Mouse (Mus musculus) hindlimb bud, embryonic 11.5 days (tissue): ENCODE data around the gene Wdr70.
"Not testable (repeated sequence)": the region's sequence is repeated elsewhere in the genome, so short reads cannot be mapped to it uniquely, and the experiment has no call there.

Experiments
- DNase-seq: peaks from one replicate; pipeline ENCODE4 v3.0.0-alpha.2; 2012; ENCODE audit warnings: low read depth, low spot score; ENCODE audit errors: extremely low spot score

The Wdr70 gene

DNA sequence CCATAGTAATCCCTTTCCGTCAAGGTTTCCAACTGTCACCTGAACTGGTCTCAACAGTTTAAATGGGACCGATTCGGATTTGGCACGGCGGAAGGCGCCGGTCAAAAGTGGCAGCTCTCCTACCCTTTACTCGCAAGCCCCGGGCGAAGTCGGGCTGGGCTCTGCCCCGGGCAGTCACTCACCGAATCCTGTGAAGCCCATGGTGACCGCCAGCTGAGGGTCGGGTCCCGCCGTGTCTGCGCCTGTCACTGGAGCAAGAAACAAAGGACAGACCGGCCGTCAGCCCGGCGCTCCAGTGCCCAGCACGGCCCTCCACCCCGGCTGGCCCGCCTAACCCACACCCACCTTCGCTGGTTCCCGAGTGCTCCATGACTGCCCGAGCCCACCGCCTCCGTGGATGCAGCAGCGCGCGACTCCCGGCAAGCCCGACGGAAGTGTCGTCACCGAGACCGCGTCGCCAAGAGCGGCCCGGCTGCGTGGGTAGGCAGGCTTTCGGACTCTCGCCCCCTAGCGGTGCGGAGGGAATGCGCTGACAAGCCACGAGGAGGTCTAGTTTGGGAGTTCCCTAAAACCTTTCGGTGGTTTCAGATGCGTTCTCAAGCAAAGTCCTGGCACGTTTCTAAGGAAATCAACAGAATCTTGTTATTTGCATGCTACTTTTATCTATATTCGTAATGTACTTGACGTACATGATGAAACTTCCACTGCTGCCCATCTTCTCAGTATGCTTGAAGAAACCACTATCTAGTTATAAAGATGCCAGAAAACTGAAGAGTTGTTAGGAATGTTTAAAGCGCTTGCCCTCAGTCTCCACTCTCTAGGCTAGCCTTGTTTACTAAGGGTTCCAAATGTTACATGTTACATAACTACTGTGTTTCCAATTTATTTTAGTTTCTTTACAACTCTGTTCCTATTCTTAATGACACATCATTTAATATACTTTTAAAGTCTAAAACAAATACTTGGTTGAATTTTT, at the start of gene Wdr70:
Wdr70 (minus strand) TSS at position 436 of the 976 bp plus-strand sequence.
- DNase-seq: peak; percentile 82

DNA sequence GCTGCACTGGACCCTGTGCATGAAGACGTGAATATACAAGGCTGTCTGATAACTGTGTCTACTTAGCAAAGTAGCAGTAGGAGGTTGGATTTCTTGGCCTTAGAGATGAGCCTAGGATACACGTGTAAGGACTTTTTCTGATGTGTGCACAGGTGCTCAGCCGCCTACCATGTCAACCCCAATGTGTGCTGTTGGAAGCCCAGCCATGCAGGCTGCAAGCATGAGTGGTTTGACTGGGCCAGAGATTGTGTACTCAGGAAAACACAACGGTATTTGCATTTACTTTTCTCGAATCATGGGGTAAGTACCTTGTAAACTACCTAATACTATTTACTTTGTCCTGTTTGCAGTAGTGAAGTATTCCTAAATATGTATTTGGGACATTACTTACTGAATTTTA, 36.6 kb upstream of the Wdr70 start:
- DNase-seq: no peak

DNA sequence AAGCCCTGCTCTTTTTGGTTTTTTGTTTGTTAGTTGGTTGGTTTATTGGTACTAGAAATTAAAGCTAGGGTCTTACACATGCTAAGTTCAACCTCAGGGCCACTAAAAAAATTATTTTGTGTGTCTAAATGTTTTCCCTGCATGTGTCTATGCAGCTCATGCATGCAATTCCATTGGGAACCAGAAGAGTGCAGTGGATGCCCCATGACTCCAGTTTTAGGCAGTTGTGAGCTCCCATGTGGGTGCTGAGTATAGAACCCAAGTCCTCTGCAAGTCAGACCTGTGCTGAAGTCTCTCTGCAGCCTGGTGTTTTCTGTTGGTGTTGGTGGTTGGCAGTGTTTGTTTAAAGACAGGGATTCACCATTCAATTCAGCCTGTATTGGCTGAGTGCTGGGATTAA, 32.8 kb upstream of the Wdr70 start:
- DNase-seq: no peak

DNA sequence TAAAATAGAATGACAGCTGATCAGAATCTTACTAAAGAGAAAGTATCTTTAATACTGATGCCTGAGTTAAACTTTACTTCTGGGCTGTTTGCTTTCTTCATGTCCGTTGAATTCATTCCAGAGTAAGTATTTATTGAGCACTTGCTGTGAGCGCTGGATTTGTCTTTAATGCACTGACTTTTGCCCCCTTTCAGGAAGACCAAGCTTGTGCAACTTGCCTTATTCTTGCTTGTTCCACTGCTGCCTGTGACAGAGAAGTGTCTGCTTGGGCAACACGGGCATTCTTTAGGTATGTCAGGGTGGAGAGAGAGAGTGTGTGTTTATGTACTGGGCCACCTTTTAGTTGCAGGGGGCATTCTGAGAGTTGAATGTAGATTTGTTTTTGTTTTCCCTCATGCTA, 32.3 kb upstream of the Wdr70 start:
- DNase-seq: no peak

DNA sequence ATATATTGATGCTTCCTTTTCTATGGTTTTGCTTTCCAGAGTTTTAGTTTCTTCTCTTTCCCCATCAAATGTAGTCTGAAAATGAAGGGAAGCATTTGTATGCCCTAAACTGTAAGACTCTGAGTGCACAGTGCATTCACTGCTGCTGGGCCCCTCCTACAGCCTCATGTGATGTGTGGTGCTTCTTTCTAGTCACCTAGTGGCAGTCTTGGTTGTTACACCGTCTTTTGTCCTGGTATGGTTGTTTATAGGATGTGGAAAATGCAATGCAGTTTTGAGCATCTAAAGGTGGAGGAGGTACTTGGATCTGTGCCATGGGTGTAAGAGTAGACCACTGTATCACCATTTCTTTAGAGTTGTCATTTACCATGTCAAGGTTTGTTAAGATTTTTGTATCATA, 30.3 kb upstream of the Wdr70 start:
- DNase-seq: no peak

DNA sequence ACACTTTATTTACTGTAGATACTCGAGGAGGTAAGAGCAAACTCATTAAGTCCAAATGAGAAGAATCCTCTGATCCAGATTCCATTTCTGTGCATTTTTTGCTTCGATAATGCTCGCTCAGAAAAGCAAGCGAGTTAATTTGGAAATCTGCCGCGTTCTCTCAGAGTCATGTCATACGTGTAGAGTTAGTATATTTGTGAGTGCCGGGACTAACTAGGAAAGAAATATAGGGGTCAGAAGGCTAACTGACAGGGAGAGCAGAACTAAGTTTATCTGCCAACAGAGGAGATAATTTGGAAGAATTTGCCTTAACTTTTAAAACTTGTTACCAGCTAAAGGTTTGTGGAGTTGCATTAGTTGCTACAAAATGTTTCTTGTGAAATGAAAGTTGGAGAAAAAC, 10.8 kb upstream of the Wdr70 start:
- DNase-seq: no peak

DNA sequence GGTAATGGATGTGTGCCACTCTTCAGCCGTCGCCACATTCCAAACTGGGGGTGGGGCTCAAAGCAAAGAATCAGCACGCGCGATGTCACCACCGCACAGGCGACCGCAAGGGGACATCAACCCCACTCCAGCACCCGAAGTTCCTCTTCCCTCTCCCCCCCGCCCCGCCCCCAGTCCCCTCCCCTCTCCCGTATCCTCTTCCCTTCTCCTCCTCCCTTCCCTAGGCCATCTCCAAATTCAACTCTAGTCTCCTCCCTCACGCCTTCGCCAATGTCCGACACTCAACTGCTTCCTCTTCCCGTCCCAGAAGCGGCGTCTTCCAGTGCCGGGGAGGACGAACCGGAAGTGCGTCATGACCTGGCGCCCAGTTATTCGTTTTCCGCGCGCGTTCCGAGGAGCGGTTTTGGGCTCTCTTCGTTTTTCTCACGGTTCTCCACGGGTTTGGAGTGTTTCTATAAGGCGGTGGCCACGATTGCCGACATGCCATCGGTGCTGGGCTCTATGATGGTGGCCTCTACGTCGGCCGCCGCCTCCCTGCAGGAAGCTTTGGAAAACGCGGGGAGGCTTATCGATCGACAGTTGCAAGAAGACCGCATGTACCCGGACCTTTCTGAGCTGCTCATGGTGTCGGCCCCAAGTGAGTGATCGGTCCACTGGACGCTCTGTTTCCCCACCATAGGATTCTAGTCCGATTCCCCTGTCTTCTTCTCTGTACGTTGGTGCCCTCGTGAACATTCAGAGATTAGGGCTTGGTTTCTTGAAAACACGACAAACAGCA, 10.1 kb upstream of the Wdr70 start, which contains the start of gene Nup155:
Nup155 (plus strand) TSS at position 308 of the 778 bp plus-strand sequence.
- peak; percentile 73 for DNase-seq

DNA sequence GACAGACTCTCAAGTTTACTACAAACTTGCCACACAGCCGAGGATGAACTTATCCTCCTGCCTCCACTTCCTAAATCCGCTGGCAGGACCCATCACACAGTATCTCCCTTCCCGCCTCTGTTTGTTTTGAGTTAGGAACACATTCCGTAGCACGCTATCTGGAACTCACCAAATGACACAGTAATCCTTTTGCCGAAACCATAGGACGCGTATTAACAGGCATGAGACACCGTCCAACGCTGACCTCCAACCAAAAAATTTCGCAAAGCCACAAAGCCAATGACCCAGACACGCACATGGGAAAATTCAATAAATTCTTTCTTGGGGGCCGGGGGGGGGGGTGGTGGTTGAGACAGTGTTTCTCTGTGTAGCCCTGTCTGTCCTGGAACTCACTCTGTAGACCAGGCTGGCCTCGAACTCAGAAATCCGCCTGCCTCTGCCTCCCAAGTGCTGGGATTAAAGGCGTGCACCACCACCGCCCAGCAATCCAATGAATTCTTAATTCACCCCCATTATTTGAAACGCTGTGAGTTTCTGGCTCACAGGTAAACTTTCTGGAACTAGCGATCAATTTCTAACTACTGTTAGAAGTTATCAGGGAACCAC, 9.5 kb upstream of the Wdr70 start:
- no peak for DNase-seq

DNA sequence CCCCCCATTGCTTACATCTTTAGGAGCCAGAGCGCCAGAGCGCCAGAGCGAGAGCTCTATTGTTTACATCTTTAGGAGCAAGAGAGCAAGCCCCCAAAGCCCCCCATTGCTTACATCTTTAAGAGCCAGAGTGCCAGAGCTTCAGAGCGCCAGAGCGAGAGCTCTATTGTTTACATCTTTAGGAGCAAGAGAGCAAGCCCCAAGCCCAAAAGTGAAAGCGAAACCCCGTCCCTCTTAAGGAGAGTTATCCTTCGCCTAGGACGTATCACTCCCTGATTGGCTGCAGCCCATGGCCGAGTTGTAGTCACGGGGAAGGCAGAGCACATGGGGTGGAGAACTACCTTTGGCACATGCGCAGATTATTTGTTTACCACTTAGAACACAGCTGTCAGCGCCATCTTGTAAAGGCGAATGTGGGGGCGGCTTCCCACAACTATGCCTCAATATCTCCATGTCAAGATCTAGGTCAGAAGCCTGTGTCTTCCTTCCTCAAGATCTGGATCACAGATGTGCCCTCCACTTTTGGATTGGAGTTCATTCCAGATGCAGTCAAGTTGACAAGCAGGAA, 3.0 kb upstream of the Wdr70 start:
- DNase-seq: not testable (repeated sequence)

DNA sequence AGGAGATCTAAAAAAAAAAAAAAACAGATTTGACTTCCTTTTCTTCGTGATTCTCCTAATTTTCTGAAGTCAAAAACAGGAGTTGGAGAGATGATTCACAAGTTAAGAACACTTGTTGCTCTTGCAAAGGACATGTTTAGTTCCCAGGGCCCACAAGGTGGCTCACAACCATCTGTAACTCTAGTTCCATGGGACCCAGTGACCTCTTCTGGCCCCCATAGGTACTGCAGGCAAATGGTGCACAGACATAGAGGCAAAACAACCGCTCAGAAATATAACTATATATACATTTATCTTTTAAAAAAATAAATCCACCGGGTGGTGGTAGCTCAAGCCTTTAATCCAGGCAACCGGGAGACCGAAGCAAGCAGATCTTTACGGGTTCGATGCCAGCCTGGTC, 1.2 kb downstream of the Wdr70 start:
- DNase-seq: no peak

DNA sequence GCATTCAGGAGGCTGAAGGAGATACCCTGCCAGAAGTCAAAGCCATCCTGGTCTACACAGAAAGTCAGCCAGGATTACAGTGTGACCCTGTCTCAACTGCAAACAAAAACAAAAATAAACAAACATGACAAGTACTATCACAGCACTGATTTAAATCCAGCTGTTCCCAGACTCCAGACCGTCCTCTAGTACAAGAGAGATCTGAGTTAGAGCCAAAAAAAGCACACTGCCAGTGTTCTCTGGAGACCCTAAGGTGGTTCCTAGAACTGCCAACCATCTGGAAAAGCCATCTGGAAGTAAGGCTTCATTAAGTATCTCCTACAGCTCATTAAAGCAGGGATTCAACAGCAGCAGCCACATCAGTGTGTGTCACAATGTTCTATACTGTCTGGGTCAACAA, 6.3 kb downstream of the Wdr70 start:
- not testable (repeated sequence) for DNase-seq

DNA sequence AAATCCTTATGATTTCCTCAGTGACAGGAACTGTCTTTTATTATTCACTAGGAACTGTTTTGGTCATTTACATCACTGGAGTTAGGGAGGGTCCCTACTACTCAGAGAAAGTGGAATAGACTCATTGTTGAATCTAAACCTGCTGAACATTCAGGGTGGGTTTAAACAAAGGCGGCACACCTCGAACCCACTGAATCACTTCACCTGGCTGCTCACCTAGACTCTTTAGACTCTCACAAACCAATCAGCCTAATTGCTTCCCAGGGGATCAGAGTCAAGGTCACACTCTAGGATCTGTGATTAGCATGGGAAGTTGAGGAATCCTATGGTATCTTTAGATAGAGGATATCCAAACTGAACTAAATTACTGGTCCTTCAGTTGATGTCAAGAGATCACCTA, 8.3 kb downstream of the Wdr70 start:
- DNase-seq: no peak

DNA sequence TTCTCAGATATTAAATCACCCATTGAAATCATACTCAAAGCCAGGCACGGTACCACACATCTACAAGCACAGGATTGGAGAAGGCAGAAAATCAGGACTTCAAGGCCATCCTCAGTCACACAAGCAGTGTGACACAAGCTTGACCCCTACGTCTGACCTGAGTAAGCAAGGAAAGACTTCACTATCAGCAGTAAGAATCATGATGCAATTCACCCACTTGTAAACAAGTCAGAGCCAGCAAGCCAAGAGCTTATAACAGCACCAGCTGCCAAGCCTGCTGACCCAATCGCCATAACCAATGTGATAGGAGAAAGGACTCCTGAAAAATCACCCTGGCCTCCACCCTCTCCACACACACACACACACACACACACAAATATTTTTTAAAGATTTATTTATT, 10.3 kb downstream of the Wdr70 start:
- DNase-seq: no peak

DNA sequence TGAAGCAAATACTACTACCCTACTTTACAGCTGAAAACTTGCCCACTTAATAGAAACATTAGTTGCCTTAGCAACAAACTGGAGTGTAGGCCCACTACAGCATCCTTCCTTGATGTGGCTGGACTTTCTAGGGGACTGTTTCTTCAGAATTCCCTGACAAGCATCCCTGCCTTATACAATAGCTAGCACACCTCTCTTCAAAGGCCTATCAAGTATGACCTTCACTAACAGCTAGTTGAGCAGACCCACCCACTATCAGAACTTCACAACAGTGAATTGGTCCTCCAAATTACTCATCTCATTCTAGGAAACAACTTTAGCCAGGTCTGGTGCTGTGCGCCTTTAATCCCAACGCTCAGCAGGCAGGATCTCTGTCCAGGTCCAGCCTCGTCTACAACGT, 11.7 kb downstream of the Wdr70 start:
- no peak for DNase-seq

DNA sequence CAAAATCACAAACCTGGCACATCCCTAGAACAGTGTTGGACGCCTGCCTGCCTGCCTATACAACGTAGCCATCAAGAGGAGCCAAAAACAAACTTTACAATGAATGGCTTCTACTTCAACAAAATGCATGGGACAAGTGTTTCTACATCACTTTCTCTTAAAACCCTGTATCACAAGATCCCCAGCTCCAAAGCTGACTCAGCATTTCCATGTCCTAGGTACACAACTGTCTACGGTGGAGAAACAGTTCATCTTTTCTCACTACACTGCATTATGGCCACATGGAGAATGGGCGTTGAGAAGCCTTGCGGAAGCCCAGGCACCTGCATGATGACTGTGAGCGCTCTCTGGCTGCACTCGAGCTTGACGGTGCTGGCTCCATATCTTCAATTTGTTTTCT, 16.9 kb downstream of the Wdr70 start:
- DNase-seq: no peak

DNA sequence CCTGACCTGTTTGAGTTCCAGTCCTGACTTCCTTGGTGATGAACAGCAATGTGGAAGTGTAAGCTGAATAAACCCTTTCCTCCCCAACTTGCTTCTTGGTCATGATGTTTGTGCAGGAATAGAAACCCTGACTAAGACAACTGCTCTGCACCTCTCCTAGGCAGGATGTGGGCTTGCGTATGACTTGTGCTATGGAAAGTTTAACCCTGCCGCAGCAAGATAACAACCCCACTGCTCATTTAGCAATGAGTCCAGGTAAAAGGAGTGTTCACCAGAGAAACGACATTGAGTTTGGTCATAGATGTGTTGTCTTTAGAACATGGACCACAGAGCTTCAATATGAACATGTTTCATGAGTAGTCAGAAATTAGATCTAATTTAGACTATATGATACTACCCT, 25.9 kb downstream of the Wdr70 start:
- not testable (repeated sequence) for DNase-seq

DNA sequence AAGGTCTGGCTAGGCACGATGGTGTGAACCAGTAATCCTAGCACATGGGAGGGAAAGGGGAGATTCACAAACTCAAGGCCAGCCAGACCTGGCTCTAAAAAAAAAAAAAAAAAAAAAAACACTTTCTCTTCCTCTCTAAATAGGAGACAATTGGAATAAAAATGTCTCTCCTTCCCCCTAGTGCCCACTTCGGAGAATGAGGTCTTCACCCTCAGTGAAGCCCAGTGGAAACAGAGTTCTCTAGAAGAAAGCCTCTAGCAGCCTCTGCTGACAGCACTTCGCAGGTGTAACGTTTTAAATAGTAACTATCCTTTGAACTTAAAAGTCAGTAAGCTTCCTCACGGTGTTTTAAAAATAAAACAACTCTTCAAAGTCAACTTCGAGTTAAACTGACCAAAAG, 33.8 kb downstream of the Wdr70 start:
- no peak for DNase-seq

DNA sequence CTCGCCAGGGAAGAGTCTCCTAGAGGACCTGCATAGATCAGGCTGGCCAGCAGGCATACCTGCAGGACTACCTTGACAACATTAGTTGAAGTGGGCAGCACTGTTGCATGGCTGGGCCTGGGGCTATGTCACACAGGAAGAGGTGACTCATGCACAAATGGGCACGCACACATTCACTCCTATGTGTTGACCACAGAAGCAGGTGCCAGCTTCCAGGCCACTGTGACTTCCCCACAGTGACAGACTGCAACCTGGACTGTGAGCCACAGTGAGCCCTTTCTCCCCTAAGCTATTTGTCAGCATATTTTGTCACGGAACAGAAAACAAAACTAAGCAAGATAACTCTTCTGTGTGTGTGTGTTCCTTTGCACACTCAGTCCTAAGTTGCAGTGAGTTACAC, 47.8 kb downstream of the Wdr70 start:
- no peak for DNase-seq

DNA sequence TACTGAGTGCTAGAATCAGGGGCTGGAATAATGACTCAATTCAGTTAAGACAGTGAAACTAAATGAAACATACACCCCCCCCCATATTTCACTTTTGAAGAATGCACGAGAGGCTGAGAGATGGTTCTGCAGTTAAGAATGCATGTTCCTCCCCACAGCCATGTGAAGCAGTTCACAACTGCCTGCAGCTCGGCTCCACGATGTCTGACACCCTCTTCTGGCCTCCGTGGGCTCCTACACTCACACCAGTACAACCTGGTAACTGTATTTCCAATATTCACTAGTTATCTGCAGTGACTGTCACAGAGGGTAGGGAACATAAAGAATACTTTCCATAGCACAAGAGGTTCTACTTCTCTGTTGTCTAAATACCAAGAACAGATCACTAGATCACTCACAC, 59.2 kb downstream of the Wdr70 start:
- DNase-seq: no peak

DNA sequence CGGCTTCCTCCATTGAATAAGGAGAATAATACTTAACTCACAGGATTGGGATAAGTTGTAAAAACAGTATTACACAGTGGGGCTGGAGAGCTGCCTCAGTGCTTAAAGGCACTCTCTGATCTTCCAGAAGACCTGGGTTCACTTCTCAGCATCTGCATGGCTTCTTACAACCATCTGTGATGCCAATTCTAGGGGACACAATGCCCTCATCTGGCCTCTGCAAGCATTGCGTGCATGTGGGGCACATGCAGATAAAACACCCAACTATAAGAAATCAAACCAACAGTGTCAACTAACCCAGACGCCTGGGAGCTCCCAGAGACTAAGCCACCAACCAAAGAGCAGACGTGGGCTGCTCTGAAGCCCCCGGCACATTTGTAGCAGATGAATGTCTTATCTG, 60.6 kb downstream of the Wdr70 start:
- no peak for DNase-seq

DNA sequence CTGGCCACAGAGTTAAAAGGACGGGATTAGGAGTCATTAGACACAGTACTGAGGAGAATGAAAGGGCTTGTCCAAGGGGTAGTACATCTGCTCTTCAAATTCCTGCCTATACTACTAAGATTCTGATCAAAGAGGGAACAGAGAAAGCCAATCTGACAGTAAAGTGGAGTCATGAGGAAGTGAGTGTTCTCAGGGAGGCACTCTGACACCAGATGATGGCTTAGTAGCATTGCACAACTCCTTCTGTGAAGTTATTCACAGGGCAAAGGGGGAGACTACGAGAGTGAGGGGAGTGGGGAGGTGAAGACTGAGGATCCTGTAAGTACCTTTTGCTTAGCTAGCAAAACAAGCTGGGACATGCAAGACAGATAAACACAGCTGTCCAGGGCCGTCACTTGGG, 61.2 kb downstream of the Wdr70 start:
- no peak for DNase-seq
